ENCODE assay signal across 8 mouse cellular contexts in the genomic region with DNA sequence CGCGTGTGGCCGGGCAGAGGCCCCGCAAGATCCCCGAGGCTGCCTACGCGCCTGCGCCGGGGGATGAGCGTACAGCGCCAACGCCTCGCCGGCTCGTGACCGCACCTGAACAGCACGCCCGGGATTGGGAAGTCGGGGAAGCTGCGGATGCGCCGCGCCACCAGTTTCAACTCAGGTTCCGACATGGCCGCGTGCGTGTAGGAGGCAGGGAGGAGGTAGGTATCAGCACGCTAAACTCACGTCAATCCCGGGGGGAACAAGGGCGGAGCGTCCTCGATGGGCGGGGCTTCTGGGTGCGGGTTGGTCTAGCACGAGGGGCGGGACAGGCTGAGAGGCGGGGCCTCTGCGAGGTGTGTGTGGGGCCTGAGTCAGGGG. TPM values are rescaled to one million over a fixed set of nuclear protein-coding genes. Genes with fewer than 3 reads are reported as not detected.
DNase-seq lines count a peak whose midpoint lies in the region; ATAC-seq and TF ChIP-seq lines count a peak whose summit lies in the region.

A gene (minus strand): TSS at position 262 of the 375 bp plus-strand sequence.

- H3K79me2 ChIP-seq in heart, adult 2 months (replicated peaks; ENCODE audit: control insufficient read depth, insufficient read depth, low read length) = no peaks in the 10 kb centered on the region

- H3K9me3 ChIP-seq in embryonic facial prominence, embryonic 14.5 days (ENCODE audit: control insufficient read depth, low read length) = no peaks in the 10 kb centered on the region
- no peaks in the 10 kb centered on the region for H3K9me3 ChIP-seq in limb, embryonic 13.5 days
- no peaks in the 10 kb centered on the region for H3K9me3 ChIP-seq in midbrain, embryonic 16.5 days (replicated peaks; ENCODE audit: control insufficient read depth, low read length, poor library complexity, severe bottlenecking)

- peak within 1 kb of the TSS; percentile 83 for H3K9ac ChIP-seq in embryonic facial prominence, embryonic 14.5 days (ENCODE audit: low read depth, low read length)
- peak within 1 kb of the TSS; percentile 74 for H3K9ac ChIP-seq in heart, adult 2 months (ENCODE audit: low read depth, low read length)
- H3K9ac ChIP-seq in limb, embryonic 13.5 days = peak within 1 kb of the TSS; percentile 83
- H3K9ac ChIP-seq in midbrain, embryonic 16.5 days (ENCODE audit: low read depth, low read length) = peak within 1 kb of the TSS; percentile 89

- H3K4me3 ChIP-seq in embryonic facial prominence, embryonic 14.5 days (ENCODE audit: low read depth, low read length) = peak within 1 kb of the TSS; percentile 64
- peak within 1 kb of the TSS; percentile 64 for H3K4me3 ChIP-seq in heart, adult 2 months
- H3K4me3 ChIP-seq in limb, embryonic 13.5 days = peak within 1 kb of the TSS; percentile 64
- H3K4me3 ChIP-seq in midbrain, embryonic 16.5 days (ENCODE audit: low read depth, low read length) = peak within 1 kb of the TSS; percentile 70

- peak; percentile 69; the same call in 1 of the 2 replicates for TF ChIP-seq POLR2A in heart, adult 2 months (IDR thresholded peaks at IDR 0.05; ENCODE audit: insufficient read depth, low read depth, low read length)

- H3K4me2 ChIP-seq in embryonic facial prominence, embryonic 14.5 days (ENCODE audit: low read depth, low read length) = peak within 1 kb of the TSS; percentile 74
- peak within 1 kb of the TSS; percentile 77 for H3K4me2 ChIP-seq in limb, embryonic 13.5 days (replicated peaks)
- H3K4me2 ChIP-seq in midbrain, embryonic 16.5 days (ENCODE audit: low read length) = peak within 1 kb of the TSS; percentile 97

- H3K36me3 ChIP-seq in embryonic facial prominence, embryonic 14.5 days (ENCODE audit: control insufficient read depth, insufficient read depth, low read length) = peaks cover 30% of the 10 kb centered on the region
- H3K36me3 ChIP-seq in heart, adult 2 months (ENCODE audit: control insufficient read depth, insufficient read depth, low read length) = no peaks in the 10 kb centered on the region
- H3K36me3 ChIP-seq in limb, embryonic 13.5 days = peaks cover 34% of the 10 kb centered on the region
- 0 out of 2 replicates have a peak, but pooled peaks cover under 1% of the 10 kb centered on the region for H3K36me3 ChIP-seq in midbrain, embryonic 16.5 days (ENCODE audit: control insufficient read depth, insufficient read depth, low read length)

- intact Hi-C loops in heart, adult 2 months (cut with DNase I) = no loop called here

- peaks cover 26% of the 10 kb centered on the region for H3K4me1 ChIP-seq in embryonic facial prominence, embryonic 14.5 days (ENCODE audit: control insufficient read depth, insufficient read depth, low read length)
- H3K4me1 ChIP-seq in heart, adult 2 months (ENCODE audit: control insufficient read depth, insufficient read depth, low read length) = peaks cover 13% of the 10 kb centered on the region
- H3K4me1 ChIP-seq in limb, embryonic 13.5 days = peaks cover 62% of the 10 kb centered on the region
- peaks cover 14% of the 10 kb centered on the region for H3K4me1 ChIP-seq in midbrain, embryonic 16.5 days (ENCODE audit: control insufficient read depth, insufficient read depth, low read length)

- no peak for TF ChIP-seq EP300 in heart, adult 2 months (IDR thresholded peaks at IDR 0.05; ENCODE audit: insufficient read depth, low read depth, low read length)

- H3K27ac ChIP-seq in embryonic facial prominence, embryonic 14.5 days (replicated peaks; ENCODE audit: low read depth, low read length) = peak within 1 kb of the TSS; percentile 36
- H3K27ac ChIP-seq in heart, adult 2 months = peak within 1 kb of the TSS; percentile 62
- peak within 1 kb of the TSS; percentile 79 for H3K27ac ChIP-seq in limb, embryonic 13.5 days
- H3K27ac ChIP-seq in midbrain, embryonic 16.5 days (ENCODE audit: low read length) = peak within 1 kb of the TSS; percentile 81

- ATAC-seq in embryonic facial prominence, embryonic 14.5 days (ENCODE audit: low read depth) = peak; percentile 91
- ATAC-seq in limb, embryonic 13.5 days (ENCODE audit: low FRiP score, low read depth) = peak; percentile 90
- peak; percentile 89 for ATAC-seq in midbrain, embryonic 16.5 days

- 2% methylated on average over 25 of the region's 39 CpGs for WGBS in embryonic facial prominence, embryonic 14.5 days
- WGBS in heart, adult 2 months = under 1% methylated on average over 39 of the region's 39 CpGs
- under 1% methylated on average over 39 of the region's 39 CpGs for WGBS in limb, embryonic 13.5 days
- WGBS in midbrain, embryonic 16.5 days = under 1% methylated on average over 39 of the region's 39 CpGs

- DNase-seq in 3T3-L1 (ENCODE audit: low read depth, low spot score) = peak; percentile 97
- DNase-seq in adrenal gland, postnatal 4 days (ENCODE audit: low spot score in 2 of 2) = peak; percentile 67 to 89
- peak; percentile 97 for DNase-seq in embryonic facial prominence, embryonic 14.5 days (ENCODE audit: low spot score)
- DNase-seq in heart, adult 2 months = peak; percentile 94 to 95
- peak; percentile 95 to 98 for DNase-seq in kidney, adult 8-10 months
- DNase-seq in spleen, postnatal 10 days (ENCODE audit: low spot score in 2 of 2) = peak; percentile 88 to 95

- no peak for TF ChIP-seq CTCF in heart, adult 2 months (IDR thresholded peaks at IDR 0.05)

- no peaks in the 10 kb centered on the region for H3K27me3 ChIP-seq in embryonic facial prominence, embryonic 14.5 days (replicated peaks; ENCODE audit: control insufficient read depth, insufficient read depth, low read length)
- H3K27me3 ChIP-seq in heart, adult 2 months (ENCODE audit: control insufficient read depth, insufficient read depth, low read length) = no peaks in the 10 kb centered on the region
- H3K27me3 ChIP-seq in limb, embryonic 13.5 days = no peaks in the 10 kb centered on the region
- H3K27me3 ChIP-seq in midbrain, embryonic 16.5 days (ENCODE audit: control insufficient read depth, insufficient read depth, low read depth, low read length) = no peaks in the 10 kb centered on the region

RNA-seq across cellular contexts. Expression of the gene that starts here (rescaled TPM):
- 10 to 100 TPM; 93.4 to 98.6 TPM for total RNA-seq in adrenal gland, postnatal 4 days (2021)
- 291 and 314 TPM in 2 replicates for polyA plus RNA-seq in embryonic facial prominence, embryonic 14.5 days (2014; fragmentation: Nextera tagmentation; extraction: Ambion mirVana)
- total RNA-seq in heart, adult 2 months (2021) = 10 to 100 TPM; 36.6 to 38.5 TPM
- 42.1 and 45.1 TPM in 2 replicates for polyA plus RNA-seq in heart, adult 2 months (2012; rRNA removed)
- polyA plus RNA-seq in limb, embryonic 13.5 days (2015; fragmentation: Nextera tagmentation; extraction: Ambion mirVana) = 335 and 351 TPM in 2 replicates
- 156 and 157 TPM in 2 replicates for polyA plus RNA-seq in midbrain, embryonic 16.5 days (2015; fragmentation: Nextera tagmentation; extraction: Ambion mirVana)

Comparison
In these comparisons a context has a peak if more than half of its experiments do, and no peak if none do; other contexts are left out.
1. Peak in every context shown above with its lines: DNase-seq, ATAC-seq, H3K4me3 ChIP-seq and H3K27ac ChIP-seq.